Mouse (Mus musculus): ENCODE data around the gene Gcc2.
A peak's percentile ranks its signal among the peaks of the same experiment; 100 is the strongest.
"Not testable (repeated sequence)": the region's sequence is repeated elsewhere in the genome, so short reads cannot be mapped to it uniquely, and the experiment has no call there.

The Gcc2 gene

GRCm38 (mm10) chr10:58231779-58232640 is 23.3 kb upstream of the Gcc2 start:
- DNase-seq (ENCODE audit: low read depth, low spot score), result not testable (repeated sequence)

GRCm38 (mm10) chr10:58232641-58232969 is 22.7 kb upstream of the Gcc2 start, which contains the start of gene Duxf3:
Gene Duxf3 (minus strand): TSS chr10:58232675.
- DNase-seq (ENCODE audit: low read depth, low spot score), result not testable (repeated sequence)

- not testable (repeated sequence) for DNase-seq (ENCODE audit: low read depth, low spot score)
Observed at GRCm38 (mm10) chr10:58233054-58233739, 22.1 kb upstream of the Gcc2 start.

DNA sequence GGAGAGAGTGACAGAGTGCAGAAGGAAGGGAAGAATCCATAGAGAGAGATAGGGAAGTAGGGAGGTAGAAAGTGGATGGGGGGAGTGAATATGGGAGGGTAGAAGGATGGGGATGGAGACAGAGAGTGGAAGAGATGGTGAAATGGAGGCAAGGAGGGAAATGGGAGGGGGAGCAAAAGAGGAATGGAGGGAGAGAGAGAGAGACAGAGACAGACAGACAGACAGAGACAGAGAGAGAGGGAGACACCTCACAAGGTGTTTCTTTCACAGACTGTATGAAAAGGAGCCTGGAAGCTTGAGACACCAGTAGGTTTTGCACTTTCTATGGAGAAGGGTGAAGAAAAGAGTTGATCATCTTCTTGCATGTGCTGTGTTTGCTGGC is 21.6 kb upstream of the Gcc2 start:
- DNase-seq (ENCODE audit: low read depth, low spot score), result not testable (repeated sequence)

- DNase-seq (ENCODE audit: low read depth, low spot score), result not testable (repeated sequence)
Observed at GRCm38 (mm10) chr10:58234985-58235384, 20.3 kb upstream of the Gcc2 start.

GRCm38 (mm10) chr10:58236613-58237012 is 18.7 kb upstream of the Gcc2 start, which contains the start of gene Gm4981:
Gene Gm4981 (minus strand): TSS chr10:58236701.
- DNase-seq (ENCODE audit: low read depth, low spot score), result no peak

- not testable (repeated sequence) for DNase-seq (ENCODE audit: low read depth, low spot score)
Observed at GRCm38 (mm10) chr10:58238984-58239740, 16.1 kb upstream of the Gcc2 start.

- DNase-seq (ENCODE audit: low read depth, low spot score), result no peak
Observed at GRCm38 (mm10) chr10:58249535-58249934, 5.8 kb upstream of the Gcc2 start.

- DNase-seq (ENCODE audit: low read depth, low spot score), result peak; percentile 45
Observed at GRCm38 (mm10) chr10:58254635-58255175, 592 bp upstream of the Gcc2 start.

DNA sequence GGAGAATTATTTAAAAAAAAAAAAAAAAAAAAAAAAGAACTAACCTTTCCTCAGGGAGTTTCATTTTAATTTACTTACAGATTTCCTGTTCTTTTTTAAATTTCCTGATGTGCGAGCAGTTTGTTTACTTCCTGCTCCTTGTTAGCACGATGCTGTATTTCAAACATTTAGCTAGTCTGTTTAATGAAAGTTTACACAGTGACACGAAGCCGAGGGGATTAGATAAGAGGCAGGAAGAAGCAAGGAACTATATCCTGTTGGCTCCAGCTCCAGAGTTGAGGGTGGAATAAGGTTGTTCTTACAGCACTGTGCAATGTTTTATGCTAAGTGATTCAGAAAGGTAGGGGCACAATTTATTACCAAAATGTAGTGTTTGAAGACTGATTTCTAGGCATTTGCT is 657 bp downstream of the Gcc2 start:
- peak; percentile 31 for DNase-seq (ENCODE audit: low read depth, low spot score)

GRCm38 (mm10) chr10:58258466-58258865 is 3.2 kb downstream of the Gcc2 start:
- peak; percentile 21 for DNase-seq (ENCODE audit: low read depth, low spot score)

DNA sequence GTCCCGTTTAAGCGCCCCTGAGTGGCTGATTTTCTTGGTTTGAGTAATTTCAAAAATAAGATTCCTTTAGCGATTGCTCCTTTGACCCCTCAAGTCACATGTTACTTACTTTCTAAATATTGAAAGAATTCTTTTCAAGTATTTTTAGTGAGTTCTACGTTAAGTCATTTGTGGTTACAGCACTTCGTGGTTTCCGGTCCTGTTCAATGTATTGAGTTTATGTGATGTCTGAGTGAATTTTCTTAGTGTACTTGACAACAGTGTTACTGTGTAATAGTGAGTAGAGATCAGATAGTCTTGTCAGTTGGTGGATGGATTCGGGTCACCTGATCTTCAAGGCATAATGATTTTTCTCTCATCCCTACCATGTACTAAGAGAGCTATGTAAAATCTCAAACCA is 26.9 kb downstream of the Gcc2 start:
- DNase-seq (ENCODE audit: low read depth, low spot score), result no peak

- DNase-seq (ENCODE audit: low read depth, low spot score), result no peak
Observed at GRCm38 (mm10) chr10:58290742-58291141, 35.4 kb downstream of the Gcc2 start.

DNA sequence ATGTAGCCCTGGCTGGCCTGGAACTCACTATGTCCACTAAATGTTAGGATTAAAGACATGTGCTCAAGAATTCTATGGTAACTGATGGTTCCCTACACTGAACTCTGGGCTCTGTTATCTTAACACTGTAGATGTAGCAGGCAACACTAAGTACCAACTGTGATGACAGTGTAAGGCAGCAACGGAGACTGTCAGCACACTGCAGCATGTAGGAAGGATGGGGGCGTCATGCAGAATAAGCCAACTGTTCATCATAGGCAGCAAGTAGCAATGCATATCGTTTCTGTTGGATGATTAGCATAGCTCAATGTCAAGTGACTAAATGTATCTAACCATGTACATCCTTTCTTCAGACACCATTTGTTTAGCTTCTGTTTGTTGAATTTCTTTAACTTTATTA is 38.9 kb downstream of the Gcc2 start:
- DNase-seq (ENCODE audit: low read depth, low spot score), result peak; percentile 74

GRCm38 (mm10) chr10:58295605-58296004 is 40.3 kb downstream of the Gcc2 start:
- DNase-seq (ENCODE audit: low read depth, low spot score), result no peak

DNA sequence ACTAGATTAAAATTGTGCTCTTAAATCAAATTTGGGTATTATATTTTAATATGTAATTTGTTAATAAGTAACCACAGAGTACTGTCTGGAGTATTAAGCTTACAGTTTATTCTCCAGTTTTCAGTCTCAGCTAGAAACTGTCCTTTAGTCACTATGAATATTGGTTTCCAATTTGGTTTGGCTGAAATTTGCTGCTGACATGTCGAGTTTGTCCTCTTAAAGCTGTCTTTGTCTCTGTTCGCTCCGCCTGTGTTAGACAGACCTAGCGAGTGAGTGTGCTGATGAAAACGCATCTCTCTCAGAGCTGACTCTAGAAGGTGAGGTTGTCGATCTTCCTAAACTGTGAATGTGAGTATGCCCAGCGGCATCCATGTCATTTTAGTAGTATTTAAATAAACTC is 49.7 kb downstream of the Gcc2 start:
- no peak for DNase-seq (ENCODE audit: low read depth, low spot score)

DNA sequence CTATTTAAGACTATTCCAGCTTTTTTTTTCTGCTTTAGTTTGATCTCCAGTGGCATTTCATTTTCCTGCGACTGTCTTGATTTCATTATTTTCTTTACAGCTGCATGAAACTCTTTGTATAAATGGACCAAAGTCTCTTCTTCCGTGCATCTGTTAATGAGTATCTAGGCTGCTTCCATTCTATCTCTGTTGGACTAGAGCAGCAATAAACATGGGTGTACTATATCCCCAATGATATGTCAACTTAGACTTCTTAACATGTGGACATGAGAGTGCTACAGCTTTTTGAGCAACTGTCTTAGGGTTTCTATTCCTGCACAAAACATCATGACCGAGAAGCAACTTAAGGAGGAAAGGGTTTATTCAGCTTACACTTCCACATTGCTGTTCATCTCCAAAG is 51.6 kb downstream of the Gcc2 start:
- DNase-seq (ENCODE audit: low read depth, low spot score), result no peak

GRCm38 (mm10) chr10:58310791-58311190 is 55.5 kb downstream of the Gcc2 start:
- no peak for DNase-seq (ENCODE audit: low read depth, low spot score)

GRCm38 (mm10) chr10:58312887-58313286 is 57.6 kb downstream of the Gcc2 start:
- no peak for DNase-seq (ENCODE audit: low read depth, low spot score)

DNA sequence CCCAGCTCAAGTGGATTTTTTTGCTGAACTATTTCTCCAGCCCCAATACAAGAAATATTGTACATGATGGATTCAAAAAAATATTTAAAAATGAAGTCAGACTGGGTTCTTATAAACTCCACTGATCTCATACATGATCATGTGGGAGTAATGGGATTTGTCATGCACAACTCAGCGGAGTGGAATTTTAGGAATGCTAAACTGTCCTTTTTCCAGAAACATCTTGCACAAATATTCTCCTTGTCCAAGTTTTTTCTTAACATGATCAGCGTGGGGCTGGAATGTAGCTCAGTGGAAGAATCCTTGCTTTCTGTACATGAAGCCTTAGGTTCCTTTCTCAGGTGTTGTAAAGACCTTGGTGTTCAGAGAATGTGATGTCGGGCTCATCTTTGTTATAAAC is 65.6 kb downstream of the Gcc2 start:
- peak; percentile 19 for DNase-seq (ENCODE audit: low read depth, low spot score)

DNA sequence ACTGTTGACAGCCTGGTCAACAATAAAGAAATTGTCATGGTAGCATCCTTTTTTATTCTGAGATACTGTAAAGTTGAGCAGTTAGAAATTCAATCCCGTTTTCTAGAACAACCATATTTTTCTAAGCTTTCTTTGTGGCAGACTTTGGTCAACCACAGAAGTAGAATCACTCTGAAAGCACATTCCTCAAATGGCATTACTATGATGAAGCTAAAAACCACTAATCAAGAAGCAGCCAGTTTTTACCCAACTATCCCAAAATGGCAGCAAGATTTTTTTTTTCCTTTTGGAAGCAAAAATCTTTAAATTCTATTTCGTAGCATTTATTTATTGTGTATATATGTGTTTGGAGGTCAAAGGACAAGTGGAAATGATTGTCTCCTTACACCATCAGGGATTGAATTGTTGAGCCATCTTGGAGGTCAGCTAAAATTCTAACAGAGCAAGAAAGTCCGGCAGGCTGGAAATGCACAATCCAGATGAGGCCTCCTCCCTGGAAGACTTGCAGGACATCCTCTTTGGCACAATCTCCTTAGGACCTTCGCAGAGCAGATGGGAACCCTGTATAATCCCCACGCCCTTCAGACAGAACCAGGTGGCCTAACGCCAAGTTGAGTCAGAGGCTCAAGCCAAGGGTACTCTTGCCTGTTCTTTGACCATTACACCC is 67.2 kb downstream of the Gcc2 start:
- DNase-seq (ENCODE audit: low read depth, low spot score), result no peak

Measured in brain, adult 2 months (tissue).